Comparison of ENCODE assay signal across 12 mouse cellular contexts in the genomic region with DNA sequence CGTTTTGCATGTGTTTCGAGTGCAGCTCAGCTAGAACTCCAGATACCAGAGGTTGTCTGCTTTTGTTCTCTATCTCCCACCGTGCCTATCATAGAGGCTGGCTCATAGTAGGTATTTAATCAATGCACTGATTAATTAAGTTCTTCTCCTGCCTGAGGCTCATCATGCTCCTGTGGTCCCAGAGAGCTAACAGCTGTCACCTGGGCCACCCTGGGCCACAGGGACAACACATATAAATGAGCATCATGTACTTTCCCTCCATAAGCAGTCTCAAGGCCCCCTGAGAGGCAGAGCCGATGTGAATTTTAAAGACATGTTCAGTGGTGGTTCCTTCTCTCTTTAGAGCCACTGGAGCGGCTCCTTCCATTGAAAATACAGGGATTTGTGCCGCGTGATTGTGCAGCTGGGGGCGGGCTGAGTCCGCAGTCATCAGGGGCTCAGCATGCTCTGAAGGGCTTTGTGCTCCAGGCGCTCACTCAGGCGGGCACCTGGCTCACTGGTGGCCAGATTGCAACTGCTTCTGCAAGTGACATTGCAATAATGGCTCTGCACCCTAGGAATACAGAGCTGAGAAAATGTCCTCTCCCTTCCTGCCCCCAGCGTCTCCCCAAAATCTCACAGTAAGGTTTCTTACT.
DNase-seq lines count a peak whose midpoint lies in the region; ATAC-seq and TF ChIP-seq lines count a peak whose summit lies in the region.
"Had no signal": no experiment of that assay in that cellular context is flagged by ENCODE, and none has a peak within 500 bp of the region (broad histone marks: within the 10 kb centered on the region; RNA-seq: fewer than 3 reads in every experiment).

No protein-coding gene starts in this region.

- peak overlapping the region; percentile 69 for H3K27ac ChIP-seq in left cerebral cortex, adult 2 months
- H3K27ac ChIP-seq in forebrain, embryonic 13.5 days, result peak overlapping the region; percentile 82
- no peak overlapping the region for H3K27ac ChIP-seq in limb, embryonic 13.5 days
- no peak overlapping the region for H3K27ac ChIP-seq in liver, embryonic 12.5 days

- peaks cover 42% of the 10 kb centered on the region for H3K4me1 ChIP-seq in forebrain, embryonic 13.5 days
- H3K4me1 ChIP-seq in limb, embryonic 13.5 days, result peaks cover 13% of the 10 kb centered on the region
- no peaks in the 10 kb centered on the region for H3K4me1 ChIP-seq in liver, embryonic 12.5 days

- TF ChIP-seq CTCF in left cerebral cortex, adult 2 months (IDR thresholded peaks at IDR 0.05), result no peak

- intact Hi-C loops in left cerebral cortex, adult 2 months (cut with DNase I), result loop anchor here (2.0 to 5.0 kb wide), 3 partner anchors 75 to 161 kb away; a partner anchor contains a TSS

- ATAC-seq in forebrain, embryonic 13.5 days, result peak; percentile 76
- ATAC-seq in limb, embryonic 13.5 days (ENCODE audit: low FRiP score, low read depth), result no peak
- ATAC-seq in monocyte, adult 5-6 weeks (replicated peaks; ENCODE audit: insufficient number of reproducible peaks, low FRiP score, low TSS enrichment, poor library complexity, severe bottlenecking), result no peak
- no peak for ATAC-seq in liver, embryonic 12.5 days

- H3K4me3 ChIP-seq in left cerebral cortex, adult 2 months, result no peak overlapping the region
- H3K4me3 ChIP-seq in forebrain, embryonic 13.5 days, result no peak overlapping the region
- no peak overlapping the region for H3K4me3 ChIP-seq in limb, embryonic 13.5 days
- no peak overlapping the region for H3K4me3 ChIP-seq in liver, embryonic 12.5 days

- no peaks in the 10 kb centered on the region; the same call in 1 of the 2 replicates for H3K9me3 ChIP-seq in forebrain, embryonic 13.5 days (replicated peaks)
- H3K9me3 ChIP-seq in limb, embryonic 13.5 days, result no peaks in the 10 kb centered on the region
- H3K9me3 ChIP-seq in liver, embryonic 12.5 days (replicated peaks), result no peaks in the 10 kb centered on the region

- 1% methylated on average over 12 of the region's 12 CpGs for WGBS in forebrain, embryonic 13.5 days
- WGBS in limb, embryonic 13.5 days, result 41% methylated on average over 12 of the region's 12 CpGs
- 60% methylated on average over 12 of the region's 12 CpGs for WGBS in liver, embryonic 12.5 days (ENCODE audit: insufficient replicate concordance)

- peak overlapping the region; percentile 45 for H3K9ac ChIP-seq in forebrain, embryonic 13.5 days
- H3K9ac ChIP-seq in limb, embryonic 13.5 days, result 0 out of 2 replicates have a peak overlapping the region, but pooled peaks have one; percentile 50
- no peak overlapping the region for H3K9ac ChIP-seq in liver, embryonic 12.5 days

- peak; percentile 23 to 28 for DNase-seq in left cerebral cortex, adult 2 months (ENCODE audit: extremely low spot score in 1 of 2, low spot score in 2 of 2)
- DNase-seq in left cerebral cortex, adult 9 months (ENCODE audit: low spot score in 2 of 2), result no peak
- peak; percentile 29 for DNase-seq in right cerebral cortex, postnatal 14 days
- DNase-seq in urinary bladder, adult 2 months (ENCODE audit: low spot score), result no peak
- DNase-seq: adrenal gland, postnatal 25 days; kidney, postnatal 36 days; lung, adult 18-20 months had no signal

- peaks cover 20% of the 10 kb centered on the region for H3K27me3 ChIP-seq in forebrain, embryonic 13.5 days
- H3K27me3 ChIP-seq in limb, embryonic 13.5 days, result peaks cover 8% of the 10 kb centered on the region; the same call in 1 of the 2 replicates
- H3K27me3 ChIP-seq in liver, embryonic 12.5 days (replicated peaks), result no peaks in the 10 kb centered on the region

- peak overlapping the region; percentile 45 for H3K4me2 ChIP-seq in forebrain, embryonic 13.5 days
- no peak overlapping the region for H3K4me2 ChIP-seq in limb, embryonic 13.5 days (replicated peaks)
- no peak overlapping the region for H3K4me2 ChIP-seq in liver, embryonic 12.5 days
- H3K4me2 ChIP-seq: heart, embryonic 11.5 days had no signal

- no peaks in the 10 kb centered on the region for H3K36me3 ChIP-seq in forebrain, embryonic 13.5 days (ENCODE audit: poor library complexity, severe bottlenecking)
- H3K36me3 ChIP-seq in limb, embryonic 13.5 days, result no peaks in the 10 kb centered on the region
- H3K36me3 ChIP-seq in liver, embryonic 12.5 days, result no peaks in the 10 kb centered on the region

Comparison
In these comparisons a context has a peak if more than half of its experiments do, and no peak if none do; other contexts are left out.
1. DNase-seq: peak in left cerebral cortex, adult 2 months (2 of 2) and right cerebral cortex, postnatal 14 days (single experiment); none in left cerebral cortex, adult 9 months (0 of 2) and urinary bladder, adult 2 months (single experiment).
2. H3K27ac ChIP-seq: peak in left cerebral cortex, adult 2 months (single experiment) and forebrain, embryonic 13.5 days (single experiment); none in limb, embryonic 13.5 days (single experiment) and liver, embryonic 12.5 days (single experiment).